Mouse (Mus musculus) forebrain, embryonic 16.5 days (tissue): Measurements from ENCODE around the gene Hoxd12. TPM values are rescaled to one million over a fixed set of nuclear protein-coding genes. Genes with fewer than 3 reads are reported as not detected.
A peak's percentile ranks its signal among the peaks of the same experiment; 100 is the strongest.

ENCODE experiments used
- ATAC-seq: fragments of 200-750 bp; cut with Nextera tagmentation; 2 replicates; pipeline ENCODE4 v1.8.0; 2017; ENCODE audit warnings: mild to moderate bottlenecking, moderate library complexity
- H3K27ac ChIP-seq: fragments of 300-500 bp; sonication (generic); 2 replicates; pipeline ENCODE4 v1.5.1; 2014; ENCODE audit warnings: low read length, control low read depth
- H3K27me3 ChIP-seq: fragments of 300-500 bp; sonication (generic); replicated peaks from 2 replicates; pipeline ENCODE4 v1.6.1; 2014; ENCODE audit warnings: low read length; ENCODE audit not compliant: control insufficient read depth, insufficient read depth
- H3K36me3 ChIP-seq: fragments of 300-500 bp; sonication (generic); 2 replicates; pipeline ENCODE4 v1.6.1; 2014; ENCODE audit not compliant: control insufficient read depth, insufficient read depth
- H3K4me1 ChIP-seq: fragments of 300-500 bp; sonication (generic); replicated peaks from 2 replicates; pipeline ENCODE4 v1.6.1; 2014; ENCODE audit warnings: low read length; ENCODE audit not compliant: control insufficient read depth, insufficient read depth
- H3K4me2 ChIP-seq: fragments of 300-500 bp; sonication (generic); 2 replicates; pipeline ENCODE4 v1.6.1; 2014; ENCODE audit warnings: mild to moderate bottlenecking, low read length, control low read depth
- H3K4me3 ChIP-seq: fragments of 300-500 bp; sonication (generic); replicated peaks from 2 replicates; pipeline ENCODE4 v1.5.1; 2014; ENCODE audit warnings: mild to moderate bottlenecking, low read length, control low read depth
- H3K9ac ChIP-seq: fragments of 300-500 bp; sonication (generic); replicated peaks from 2 replicates; pipeline ENCODE4 v1.6.1; 2014; ENCODE audit warnings: low read depth, low read length, control low read depth
- H3K9me3 ChIP-seq: fragments of 300-500 bp; sonication (generic); 2 replicates; pipeline ENCODE4 v1.6.1; 2016; ENCODE audit warnings: low read length; ENCODE audit not compliant: control insufficient read depth
- WGBS: fragments of 180-500 bp; shearing (Covaris S2); extraction: QIAGEN DNeasy Blood & Tissue Kit; methylation state at CpG from one replicate; pipeline ENCODE4 v1.1.7; 2014; 5-methylcytosine and 5-hydroxymethylcytosine counted together
- polyA plus RNA-seq: library from polyadenylated mRNA; unstranded; fragments of >200 nt; fragmentation: Nextera tagmentation; extraction: Ambion mirVana; gene quantifications from 2 replicates; pipeline ENCODE4 v1.2.1, GENCODE M21; 2015

The Hoxd12 gene
- polyA plus RNA-seq, 1 experiment from 2014 or later, result not detected

DNA sequence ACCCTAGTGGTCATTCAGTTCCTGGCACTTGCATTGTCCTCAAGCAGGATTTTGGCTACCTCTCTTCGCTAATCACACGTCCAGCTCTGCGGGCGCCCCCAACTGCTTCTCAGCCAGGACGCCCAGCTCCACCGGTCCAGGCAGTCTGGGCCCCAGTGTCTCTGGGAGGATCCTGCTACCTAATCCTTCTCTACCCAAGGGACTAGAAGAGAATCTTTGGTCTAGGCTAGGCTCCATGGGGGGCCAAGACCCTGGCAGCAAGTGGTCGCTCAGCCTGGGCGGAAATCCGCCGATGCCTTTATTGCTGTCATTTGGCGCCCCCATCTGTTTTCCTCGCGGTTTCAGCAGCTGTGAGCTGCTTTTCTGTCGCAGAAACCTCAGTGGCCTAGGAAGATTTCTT, 13.1 kb upstream of the Hoxd12 start:
- H3K36me3 ChIP-seq, result no peaks in the 10 kb centered on the region
- 1% methylated on average over 14 of the region's 14 CpGs for WGBS
- H3K4me2 ChIP-seq, result no peak overlapping the region
- H3K27ac ChIP-seq, result no peak overlapping the region
- H3K27me3 ChIP-seq, result peaks cover 62% of the 10 kb centered on the region
- no peaks in the 10 kb centered on the region for H3K9me3 ChIP-seq
- H3K4me3 ChIP-seq, result no peak overlapping the region
- H3K9ac ChIP-seq, result no peak overlapping the region
- no peaks in the 10 kb centered on the region; the same call in 1 of the 2 replicates for H3K4me1 ChIP-seq
- peak; percentile 57; the same call in 1 of the 2 replicates for ATAC-seq

DNA sequence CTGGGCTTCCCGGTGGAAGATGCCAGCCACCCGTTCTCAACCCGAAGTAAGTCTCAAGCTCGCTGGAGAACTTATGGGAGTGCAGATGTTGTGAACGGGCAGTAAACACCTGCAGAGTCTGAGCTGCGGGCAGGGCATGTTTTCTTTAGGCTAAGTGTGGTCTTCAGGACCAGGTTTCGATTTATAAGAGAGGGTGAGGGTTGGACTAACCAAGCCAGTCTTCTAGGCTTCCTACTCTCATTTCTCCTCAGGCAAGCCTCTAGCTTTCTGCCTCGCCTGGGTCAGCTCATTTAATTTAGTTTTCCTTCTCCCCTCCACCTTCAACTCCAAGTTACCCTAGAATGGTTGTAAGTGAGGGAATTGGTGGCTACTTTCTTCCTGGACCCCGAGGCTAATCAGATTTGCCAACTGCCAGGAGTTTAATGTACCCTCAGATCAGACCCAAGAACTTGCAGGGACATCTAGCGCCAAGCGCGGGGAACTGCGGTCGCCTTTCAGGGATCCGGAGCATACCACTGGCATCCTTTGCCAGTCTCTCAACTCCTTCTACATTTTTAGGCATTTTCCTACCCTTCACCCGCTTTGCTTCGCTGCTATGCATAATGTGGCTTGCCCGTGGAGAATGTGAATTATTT, 11.4 kb upstream of the Hoxd12 start:
- WGBS, result 4% methylated on average over 18 of the region's 18 CpGs
- Histone ChIP-seq H3K4me2 (no peak overlapping the region), H3K9ac (no peak overlapping the region), H3K9me3 (no peaks in the 10 kb centered on the region), H3K36me3 (no peaks in the 10 kb centered on the region), H3K4me1 (peaks cover 9% of the 10 kb centered on the region), H3K27me3 (peaks cover 77% of the 10 kb centered on the region), H3K27ac (no peak overlapping the region), H3K4me3 (no peak overlapping the region)
- peak; percentile 50; the same call in 1 of the 2 replicates for ATAC-seq

DNA sequence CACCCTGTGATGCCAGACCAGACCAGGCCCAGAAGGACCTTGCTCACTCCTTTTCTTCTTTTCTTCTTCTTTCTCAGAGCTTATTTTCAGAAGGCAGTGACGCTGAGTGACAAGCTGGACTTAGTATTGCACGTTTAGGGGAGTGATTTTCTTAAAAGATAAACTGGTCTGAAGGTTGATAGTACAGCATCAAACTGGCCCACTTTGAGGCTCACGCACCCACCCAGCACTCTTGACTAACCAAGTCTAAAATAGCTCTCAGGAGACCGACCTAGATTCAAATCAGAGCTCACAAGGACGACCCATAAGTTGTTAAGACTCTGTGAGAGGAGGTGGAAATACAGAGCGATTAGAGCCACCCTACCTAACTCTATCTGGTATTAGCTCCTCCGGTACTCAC, 8.4 kb upstream of the Hoxd12 start:
- H3K27me3 ChIP-seq, result peaks cover 88% of the 10 kb centered on the region
- no peak overlapping the region for H3K9ac ChIP-seq
- ATAC-seq, result no peak
- H3K9me3 ChIP-seq, result no peaks in the 10 kb centered on the region
- H3K4me2 ChIP-seq, result no peak overlapping the region
- H3K4me1 ChIP-seq, result peaks cover 12% of the 10 kb centered on the region
- no peak overlapping the region for H3K27ac ChIP-seq
- H3K36me3 ChIP-seq, result no peaks in the 10 kb centered on the region
- no peak overlapping the region for H3K4me3 ChIP-seq
- 5% methylated on average over 7 of the region's 7 CpGs for WGBS

DNA sequence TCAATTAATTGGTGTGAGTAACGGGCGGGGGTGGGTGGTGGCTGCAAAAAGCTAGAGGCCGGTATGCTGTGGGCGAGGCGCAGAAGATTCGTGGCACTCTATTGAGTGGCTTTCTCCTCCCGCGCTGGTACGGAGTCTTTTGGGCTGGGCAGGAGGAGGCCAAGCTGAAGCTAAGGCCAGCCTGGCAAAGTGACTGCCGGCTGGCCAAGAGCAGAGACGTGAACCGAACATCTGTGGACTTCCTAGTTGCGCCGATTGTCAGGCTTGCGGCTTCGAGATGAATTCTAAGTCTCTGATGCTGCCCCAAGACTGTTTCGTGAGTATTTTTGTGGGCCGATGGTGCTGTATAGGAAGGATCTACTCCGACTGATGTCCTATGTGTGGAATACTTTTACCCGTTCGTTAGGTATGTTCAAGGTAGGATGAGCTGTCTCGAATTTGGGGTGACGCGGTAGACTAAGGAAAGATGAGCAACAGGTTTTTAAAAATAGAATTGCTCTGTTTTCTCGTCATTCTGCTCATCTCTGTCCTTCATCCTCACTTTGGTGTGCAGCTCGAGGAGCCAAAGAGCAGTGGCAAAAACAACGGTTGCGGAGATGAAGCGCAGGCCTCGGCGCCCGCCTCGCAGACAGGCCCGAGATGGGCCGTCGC, 7.5 kb upstream of the Hoxd12 start:
- H3K4me1 ChIP-seq, result peaks cover 12% of the 10 kb centered on the region
- no peak for ATAC-seq
- H3K4me3 ChIP-seq, result no peak overlapping the region
- under 1% methylated on average over 36 of the region's 36 CpGs for WGBS
- no peaks in the 10 kb centered on the region for H3K9me3 ChIP-seq
- H3K9ac ChIP-seq, result no peak overlapping the region
- H3K4me2 ChIP-seq, result no peak overlapping the region
- peaks cover 89% of the 10 kb centered on the region for H3K27me3 ChIP-seq
- H3K27ac ChIP-seq, result no peak overlapping the region
- H3K36me3 ChIP-seq, result no peaks in the 10 kb centered on the region

DNA sequence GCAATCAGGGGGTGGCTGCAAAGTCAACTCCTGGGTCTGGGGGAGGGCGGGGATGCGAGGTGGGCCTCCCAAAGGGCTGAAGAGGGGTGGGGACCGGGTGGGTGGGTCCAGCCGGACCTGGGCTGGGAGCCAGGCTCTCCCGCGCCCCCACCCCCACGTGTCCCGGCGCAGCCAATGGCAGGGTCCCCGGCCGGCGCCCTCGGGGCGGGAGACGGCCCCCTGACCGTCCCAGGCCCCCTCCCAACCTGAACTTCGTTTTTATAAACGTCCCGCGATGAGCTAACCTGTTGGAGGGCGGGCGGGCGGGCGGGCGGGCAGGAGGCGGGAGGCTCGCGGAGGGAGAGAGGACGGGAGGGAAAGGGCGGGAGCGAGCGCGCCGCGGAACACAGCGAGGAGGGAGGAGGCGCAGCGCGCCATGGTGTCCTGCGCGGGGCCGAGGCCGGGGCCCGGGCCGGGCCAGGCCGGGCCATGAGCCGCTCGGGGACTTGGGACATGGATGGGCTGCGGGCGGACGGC, 6.9 kb upstream of the Hoxd12 start, which contains the start of gene Hoxd13:
TSS of gene Hoxd13 (plus strand) at position 469 of the 516 bp plus-strand sequence.
- peak; percentile 57; the same call in 1 of the 2 replicates for ATAC-seq
- 0% methylated on average over 19 of the region's 51 CpGs for WGBS
- peaks cover 16% of the 10 kb centered on the region for H3K4me1 ChIP-seq
- peak within 1 kb of the TSS; percentile 45 for H3K4me2 ChIP-seq
- no peak within 1 kb of the TSS for H3K27ac ChIP-seq
- no peaks in the 10 kb centered on the region for H3K36me3 ChIP-seq
- no peaks in the 10 kb centered on the region for H3K9me3 ChIP-seq
- H3K9ac ChIP-seq, result no peak within 1 kb of the TSS
- peaks cover 90% of the 10 kb centered on the region for H3K27me3 ChIP-seq
- peak within 1 kb of the TSS; percentile 19 for H3K4me3 ChIP-seq

DNA sequence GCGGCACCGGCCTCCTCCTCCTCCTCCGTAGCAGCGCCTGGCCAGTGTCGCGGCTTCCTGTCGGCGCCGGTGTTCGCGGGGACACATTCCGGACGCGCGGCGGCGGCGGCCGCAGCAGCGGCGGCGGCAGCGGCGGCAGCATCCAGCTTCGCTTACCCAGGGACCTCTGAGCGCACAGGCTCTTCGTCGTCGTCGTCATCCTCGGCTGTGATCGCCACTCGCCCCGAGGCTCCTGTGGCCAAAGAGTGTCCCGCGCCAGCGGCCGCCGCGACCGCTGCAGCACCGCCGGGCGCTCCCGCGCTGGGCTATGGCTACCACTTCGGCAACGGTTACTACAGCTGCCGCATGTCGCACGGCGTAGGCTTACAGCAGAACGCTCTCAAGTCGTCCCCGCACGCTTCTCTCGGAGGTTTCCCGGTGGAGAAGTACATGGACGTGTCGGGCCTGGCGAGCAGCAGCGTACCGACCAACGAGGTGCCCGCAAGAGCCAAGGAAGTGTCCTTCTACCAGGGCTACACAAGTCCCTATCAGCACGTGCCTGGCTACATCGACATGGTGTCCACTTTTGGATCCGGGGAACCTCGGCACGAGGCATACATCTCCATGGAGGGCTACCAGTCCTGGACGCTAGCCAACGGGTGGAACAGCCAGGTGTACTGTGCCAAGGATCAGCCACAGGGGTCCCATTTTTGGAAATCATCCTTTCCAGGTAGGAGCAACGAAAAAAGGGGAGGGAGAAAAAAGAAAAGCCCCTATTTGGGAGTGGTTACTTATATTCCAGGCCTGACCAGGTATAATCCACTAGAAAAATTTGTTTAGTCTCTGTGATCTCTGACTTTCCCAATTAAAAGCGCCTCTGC, 6.2 kb upstream of the Hoxd12 start:
- H3K9ac ChIP-seq, result no peak overlapping the region
- peak overlapping the region; percentile 19 for H3K4me3 ChIP-seq
- H3K27me3 ChIP-seq, result peaks cover 91% of the 10 kb centered on the region
- H3K36me3 ChIP-seq, result no peaks in the 10 kb centered on the region
- ATAC-seq, result peak; percentile 51; the same call in 1 of the 2 replicates
- H3K9me3 ChIP-seq, result no peaks in the 10 kb centered on the region
- WGBS, result under 1% methylated on average over 59 of the region's 74 CpGs
- no peak overlapping the region for H3K27ac ChIP-seq
- peaks cover 17% of the 10 kb centered on the region for H3K4me1 ChIP-seq
- H3K4me2 ChIP-seq, result peak overlapping the region; percentile 45

DNA sequence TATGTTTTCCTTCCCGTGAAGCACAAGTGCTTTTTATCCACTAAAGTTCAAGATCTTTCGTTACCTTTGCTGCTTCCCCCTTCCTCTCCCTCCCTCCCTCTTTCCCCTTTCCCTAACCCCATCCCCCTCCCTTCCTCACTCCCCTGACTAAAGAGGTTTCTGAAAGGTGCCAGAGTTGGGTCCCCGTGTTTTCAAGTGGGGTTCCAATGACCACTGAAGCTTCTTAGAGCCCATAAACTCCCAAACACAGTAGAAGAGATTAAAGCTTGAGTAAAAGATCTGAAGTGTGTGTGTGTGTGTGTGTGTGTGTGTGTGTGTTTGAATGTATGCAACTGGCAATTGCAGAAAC, 5.6 kb upstream of the Hoxd12 start:
- Histone ChIP-seq H3K27ac (no peak overlapping the region), H3K36me3 (no peaks in the 10 kb centered on the region), H3K4me1 (peaks cover 17% of the 10 kb centered on the region), H3K9me3 (no peaks in the 10 kb centered on the region), H3K27me3 (peaks cover 91% of the 10 kb centered on the region), H3K4me2 (no peak overlapping the region), H3K9ac (no peak overlapping the region), H3K4me3 (no peak overlapping the region)
- WGBS, result 0% methylated on average over 3 of the region's 3 CpGs
- no peak for ATAC-seq

DNA sequence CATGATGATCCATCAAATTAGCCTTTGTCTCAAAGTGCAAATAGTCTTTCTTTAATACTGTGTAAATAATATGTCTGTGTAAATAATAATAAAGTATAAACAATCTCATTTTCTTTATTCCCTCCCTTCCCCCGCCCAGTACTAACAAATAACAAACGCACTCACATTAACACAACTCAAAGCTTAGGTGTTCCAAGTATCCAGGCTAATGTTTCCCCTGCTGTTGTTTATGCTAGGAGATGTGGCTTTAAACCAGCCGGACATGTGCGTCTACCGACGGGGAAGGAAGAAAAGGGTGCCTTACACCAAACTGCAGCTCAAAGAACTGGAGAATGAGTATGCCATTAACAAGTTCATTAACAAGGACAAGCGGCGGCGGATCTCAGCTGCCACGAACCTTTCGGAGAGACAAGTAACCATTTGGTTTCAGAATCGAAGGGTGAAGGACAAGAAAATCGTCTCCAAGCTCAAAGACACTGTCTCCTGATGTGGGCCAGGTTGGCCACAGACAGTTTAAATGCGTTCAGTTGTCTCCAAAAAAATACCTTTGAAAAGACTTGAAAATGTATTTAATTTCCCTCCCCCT, 5.1 kb upstream of the Hoxd12 start:
- no peak overlapping the region for H3K4me2 ChIP-seq
- H3K4me3 ChIP-seq, result no peak overlapping the region
- no peaks in the 10 kb centered on the region for H3K36me3 ChIP-seq
- no peak overlapping the region for H3K9ac ChIP-seq
- 3% methylated on average over 14 of the region's 14 CpGs for WGBS
- H3K27me3 ChIP-seq, result peaks cover 91% of the 10 kb centered on the region
- H3K27ac ChIP-seq, result no peak overlapping the region
- peaks cover 17% of the 10 kb centered on the region for H3K4me1 ChIP-seq
- no peaks in the 10 kb centered on the region for H3K9me3 ChIP-seq
- no peak for ATAC-seq
